Mouse (Mus musculus) G1E (cell line): Measurements from ENCODE around the gene Grid2. TPM values are rescaled to one million over a fixed set of nuclear protein-coding genes. Genes with fewer than 3 reads are reported as not detected.

Experiments used
- ATAC-seq: 2 replicates; pipeline ENCODE4 v1.8.0; 2016; ENCODE audit warnings: mild to moderate bottlenecking; ENCODE audit not compliant: insufficient number of reproducible peaks, poor library complexity, low FRiP score, severe bottlenecking; ENCODE audit errors: extremely low read depth
- DNase-seq: peaks from one replicate; pipeline ENCODE4 v3.0.0; 2012; ENCODE audit warnings: low spot score
- H3K27me3 ChIP-seq: 2 replicates; pipeline ENCODE4 v1.6.1; 2012; ENCODE audit warnings: mild to moderate bottlenecking, low read length, inconsistent platforms; ENCODE audit not compliant: insufficient read depth
- H3K36me3 ChIP-seq: replicated peaks from 2 replicates; pipeline ENCODE3; 2012; ENCODE audit warnings: mild to moderate bottlenecking, inconsistent platforms
- H3K4me1 ChIP-seq: 2 replicates; pipeline ENCODE4 v1.6.1; 2012; ENCODE audit warnings: low read depth, low read length, inconsistent platforms, mixed read lengths; ENCODE audit not compliant: insufficient read depth
- H3K4me3 ChIP-seq: 2 replicates; pipeline ENCODE4 v1.5.1; 2012; ENCODE audit warnings: low read depth, mild to moderate bottlenecking, inconsistent platforms, low read length, moderate library complexity, mixed read lengths
- H3K9me3 ChIP-seq: replicated peaks from 2 replicates; pipeline ENCODE4 v1.6.1; 2012; ENCODE audit warnings: inconsistent platforms
- CTCF ChIP-seq: IDR thresholded peaks from 2 replicates; pipeline ENCODE4 v1.5.1; 2012; ENCODE audit warnings: low read depth, low read length, inconsistent platforms, mixed read lengths
- GATA1 ChIP-seq: IDR thresholded peaks from 2 replicates; pipeline ENCODE4 v1.6.1; 2012; ENCODE audit warnings: borderline replicate concordance, low read length, inconsistent platforms, mixed read lengths
- GATA2 ChIP-seq: IDR thresholded peaks from 2 replicates; pipeline ENCODE4 v1.6.1; 2012; ENCODE audit warnings: low read depth, low read length, inconsistent platforms, borderline replicate concordance
- POLR2AphosphoS5 ChIP-seq: IDR thresholded peaks from 2 replicates; pipeline ENCODE4 v1.6.1; 2012; ENCODE audit warnings: low read depth, low read length, inconsistent platforms; ENCODE audit not compliant: insufficient replicate concordance
- TAL1 ChIP-seq: conservative IDR thresholded peaks from 2 replicates; pipeline ENCODE4 v1.6.1; 2012; ENCODE audit warnings: low read depth, low read length, inconsistent platforms, mixed read lengths
- polyA plus RNA-seq: library from polyadenylated mRNA; stranded (reverse); fragments of >175 nt; gene quantifications from 2 replicates; pipeline ENCODE4 v1.2.3, GENCODE M21; 2012
- total RNA-seq, 2 experiments: library from RNA; stranded (forward) in 1 of 2; stranded (reverse) in 1 of 2; fragments of 200-1000 nt in 1 of 2; fragments of >200 nt in 1 of 2; fragmentation: Nextera tagmentation in 1 of 2; gene quantifications; 2 replicates each; pipeline ENCODE4 v1.2.3; 2014 to 2017

Gene Grid2
- total and polyA plus RNA-seq, 3 experiments = 0.01 to 0.38 TPM; not detected in 1

- no peak for DNase-seq
- no peaks in the 10 kb centered on the region for H3K4me1 ChIP-seq
- no peak for ATAC-seq
- peaks cover 5% of the 10 kb centered on the region for H3K9me3 ChIP-seq
- H3K36me3 ChIP-seq = no peaks in the 10 kb centered on the region
- peaks cover 3% of the 10 kb centered on the region; the same call in 1 of the 2 replicates for H3K27me3 ChIP-seq
- H3K4me3 ChIP-seq = no peak overlapping the region
- TF ChIP-seq POLR2AphosphoS5 (no peak), CTCF (no peak), GATA1 (no peak), TAL1 (no peak), GATA2 (no peak)
These were observed 1480.6 kb downstream of the Grid2 start for GRCm38 (mm10) chr6:64736317-64736716.

GRCm38 (mm10) chr6:64742915-64743489 lies 1487.3 kb downstream of the Grid2 start:
- H3K4me3 ChIP-seq = no peak overlapping the region
- no peak for DNase-seq
- ATAC-seq = no peak
- no peaks in the 10 kb centered on the region for H3K9me3 ChIP-seq
- H3K4me1 ChIP-seq = no peaks in the 10 kb centered on the region
- TF ChIP-seq GATA2 (no peak), CTCF (no peak), TAL1 (no peak), GATA1 (no peak), POLR2AphosphoS5 (no peak)
- no peaks in the 10 kb centered on the region for H3K27me3 ChIP-seq
- no peaks in the 10 kb centered on the region for H3K36me3 ChIP-seq
